Mouse (Mus musculus) lung, adult 2 months (tissue): ENCODE measurements around the gene Tkfc.

ENCODE experiments used
- CTCF ChIP-seq: fragments of 200-500 bp; IDR thresholded peaks from 2 replicates; pipeline ENCODE4 v1.5.1; 2011; ENCODE audit warnings: mild to moderate bottlenecking, low read length, control low read depth; ENCODE audit not compliant: insufficient read depth
- POLR2A ChIP-seq: fragments of 200-500 bp; IDR thresholded peaks from 2 replicates; pipeline ENCODE4 v1.6.1; 2011; ENCODE audit warnings: low read depth, mild to moderate bottlenecking, control low read depth, low read length, borderline replicate concordance; ENCODE audit errors: extremely low read depth

DNA sequence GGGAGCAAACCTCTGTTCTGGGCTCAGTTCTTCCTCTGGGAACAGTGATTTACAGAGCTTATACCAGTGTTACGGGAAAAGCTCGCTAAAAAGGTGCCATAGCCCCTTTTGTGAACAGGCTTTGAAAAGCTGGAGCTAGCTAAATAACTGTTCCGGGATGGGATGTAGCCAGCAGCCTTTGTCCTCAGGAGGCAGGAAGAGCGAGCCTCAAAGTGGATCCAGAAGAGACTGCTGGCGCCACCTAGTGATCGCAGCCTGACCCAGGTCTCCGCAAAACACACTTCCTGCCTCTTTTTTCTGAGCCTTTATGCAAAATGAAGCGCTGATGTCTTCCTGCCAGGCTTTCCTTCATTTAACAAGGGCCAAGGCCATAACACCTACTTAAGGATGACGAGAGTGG is 2.7 kb downstream of the Tkfc start:
- TF ChIP-seq POLR2A (peak; percentile 70; the same call in 1 of the 2 replicates), CTCF (peak; percentile 87)
